Mouse (Mus musculus) heart, embryonic 12.5 days (tissue): Measurements from ENCODE around the gene Ntn1. TPM values are rescaled to one million over a fixed set of nuclear protein-coding genes. Genes with fewer than 3 reads are reported as not detected.

Experiments used
- ATAC-seq: fragments of 200-750 bp; cut with Nextera tagmentation; 2 replicates; pipeline ENCODE4 v1.8.0; 2017; ENCODE audit warnings: moderate TSS enrichment, moderate library complexity; ENCODE audit not compliant: insufficient number of reproducible peaks, low FRiP score
- H3K27ac ChIP-seq: fragments of 300-500 bp; sonication (generic); 2 replicates; pipeline ENCODE4 v1.5.1; 2016; ENCODE audit warnings: mild to moderate bottlenecking, moderate library complexity; ENCODE audit not compliant: poor library complexity, severe bottlenecking
- H3K27me3 ChIP-seq: fragments of 300-500 bp; sonication (generic); replicated peaks from 2 replicates; pipeline ENCODE4 v1.6.1; 2016; ENCODE audit warnings: mild to moderate bottlenecking, moderate library complexity
- H3K36me3 ChIP-seq: fragments of 300-500 bp; sonication (generic); 2 replicates; pipeline ENCODE4 v1.6.1; 2016; ENCODE audit warnings: mild to moderate bottlenecking, moderate library complexity
- H3K4me1 ChIP-seq: fragments of 300-500 bp; sonication (generic); replicated peaks from 2 replicates; pipeline ENCODE4 v1.6.1; 2016; ENCODE audit warnings: mild to moderate bottlenecking
- H3K4me2 ChIP-seq: fragments of 300-500 bp; sonication (generic); 2 replicates; pipeline ENCODE4 v1.6.1; 2016; ENCODE audit warnings: mild to moderate bottlenecking, moderate library complexity
- H3K4me3 ChIP-seq: fragments of 300-500 bp; sonication (generic); 2 replicates; pipeline ENCODE4 v1.5.1; 2016; ENCODE audit warnings: mild to moderate bottlenecking
- H3K9ac ChIP-seq: fragments of 300-500 bp; sonication (generic); 2 replicates; pipeline ENCODE4 v1.6.1; 2016; ENCODE audit warnings: mild to moderate bottlenecking, moderate library complexity
- H3K9me3 ChIP-seq: fragments of 300-500 bp; sonication (generic); replicated peaks from 2 replicates; pipeline ENCODE4 v1.6.1; 2016; ENCODE audit warnings: mild to moderate bottlenecking, moderate library complexity
- WGBS: fragments of 180-500 bp; shearing (Covaris S2); methylation state at CpG from one replicate; pipeline ENCODE4 v1.1.7; 2016; 5-methylcytosine and 5-hydroxymethylcytosine counted together
- polyA plus RNA-seq: library from polyadenylated mRNA; unstranded; fragments of >200 nt; fragmentation: Nextera tagmentation; extraction: Ambion mirVana; gene quantifications from 2 replicates; pipeline ENCODE4 v1.2.1, GENCODE M21; 2016

Gene Ntn1
- polyA plus RNA-seq, 1 experiment from 2014 or later: 38.6 TPM

DNA sequence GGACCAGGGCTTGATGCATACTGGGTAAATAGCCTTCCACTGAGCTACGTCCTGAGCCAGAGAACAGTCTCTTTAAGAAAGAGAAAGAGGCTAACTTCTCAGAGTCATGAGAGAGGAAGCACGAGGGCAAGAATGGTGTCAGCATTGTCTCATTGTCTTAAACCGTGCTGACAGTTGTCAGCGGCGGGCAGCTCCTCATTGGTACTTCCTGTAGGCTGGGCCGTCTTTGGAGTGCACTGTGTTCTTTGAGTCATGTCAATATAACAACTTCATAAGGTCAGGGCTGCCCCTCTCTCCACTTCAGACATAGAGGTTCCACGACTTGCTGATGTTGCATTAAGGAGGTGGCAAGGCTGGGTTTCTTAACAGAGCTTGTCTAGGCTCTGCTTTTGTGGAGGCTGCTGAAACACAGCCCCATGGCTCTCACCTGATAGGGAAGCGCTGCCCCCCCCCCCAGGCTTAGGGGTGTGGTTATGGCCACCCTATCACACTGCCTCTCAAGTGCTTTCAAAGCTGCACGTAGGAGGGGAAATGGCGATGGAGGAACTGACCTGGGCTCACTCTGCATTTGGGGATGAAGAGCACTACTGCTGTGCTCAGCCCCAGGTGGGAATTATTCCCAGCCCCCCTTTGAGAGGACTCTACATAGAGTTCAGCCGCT, 6.8 kb upstream of the Ntn1 start:
- WGBS: 39% methylated on average over 11 of the region's 11 CpGs
- H3K4me3 ChIP-seq: no peak overlapping the region
- H3K36me3 ChIP-seq: no peaks in the 10 kb centered on the region
- H3K4me2 ChIP-seq: no peak overlapping the region
- H3K27me3 ChIP-seq: peaks cover 29% of the 10 kb centered on the region
- no peaks in the 10 kb centered on the region for H3K9me3 ChIP-seq
- no peak for ATAC-seq
- H3K4me1 ChIP-seq: peaks cover 6% of the 10 kb centered on the region
- no peak overlapping the region for H3K9ac ChIP-seq
- H3K27ac ChIP-seq: no peak overlapping the region

GRCm38 (mm10) chr11:68405576-68405975, 5.0 kb upstream of the Ntn1 start:
- 77% methylated on average over 8 of the region's 8 CpGs for WGBS
- no peaks in the 10 kb centered on the region for H3K36me3 ChIP-seq
- H3K27ac ChIP-seq: no peak overlapping the region
- no peaks in the 10 kb centered on the region for H3K9me3 ChIP-seq
- ATAC-seq: no peak
- H3K4me1 ChIP-seq: peaks cover 9% of the 10 kb centered on the region
- H3K4me3 ChIP-seq: no peak overlapping the region
- H3K9ac ChIP-seq: no peak overlapping the region
- H3K27me3 ChIP-seq: peaks cover 46% of the 10 kb centered on the region
- no peak overlapping the region for H3K4me2 ChIP-seq

GRCm38 (mm10) chr11:68404185-68404584, 3.6 kb upstream of the Ntn1 start:
- Histone ChIP-seq H3K27ac (no peak overlapping the region), H3K4me1 (peaks cover 19% of the 10 kb centered on the region), H3K9me3 (no peaks in the 10 kb centered on the region), H3K27me3 (peaks cover 53% of the 10 kb centered on the region), H3K9ac (no peak overlapping the region), H3K4me2 (no peak overlapping the region), H3K36me3 (no peaks in the 10 kb centered on the region), H3K4me3 (no peak overlapping the region)
- WGBS: 39% methylated on average over 4 of the region's 4 CpGs
- no peak for ATAC-seq

DNA sequence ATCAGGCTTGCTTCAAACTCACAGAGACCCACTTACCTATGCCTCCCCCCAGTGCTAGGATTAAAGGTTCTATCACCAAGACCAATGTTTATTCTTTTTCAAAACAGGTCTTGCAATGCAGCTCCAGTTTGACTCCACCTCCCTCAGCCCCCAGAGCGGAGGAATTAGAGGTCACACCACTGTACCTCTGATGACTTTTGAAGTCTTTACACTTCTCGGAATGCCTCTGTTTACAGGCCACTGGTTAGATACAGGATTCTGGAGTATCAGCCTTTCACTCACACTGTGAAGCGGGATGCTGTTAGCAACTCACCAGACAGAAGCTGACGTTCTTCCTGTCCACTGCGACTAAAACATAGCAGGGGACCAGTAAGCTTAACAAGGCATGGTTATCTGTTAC, 805 bp upstream of the Ntn1 start:
- ATAC-seq: no peak
- H3K27me3 ChIP-seq: peaks cover 77% of the 10 kb centered on the region
- peaks cover 29% of the 10 kb centered on the region for H3K4me1 ChIP-seq
- H3K9ac ChIP-seq: no peak overlapping the region
- H3K4me3 ChIP-seq: no peak overlapping the region
- no peak overlapping the region for H3K4me2 ChIP-seq
- no peaks in the 10 kb centered on the region for H3K36me3 ChIP-seq
- WGBS: 18% methylated on average over 5 of the region's 5 CpGs
- no peak overlapping the region for H3K27ac ChIP-seq
- H3K9me3 ChIP-seq: no peaks in the 10 kb centered on the region

DNA sequence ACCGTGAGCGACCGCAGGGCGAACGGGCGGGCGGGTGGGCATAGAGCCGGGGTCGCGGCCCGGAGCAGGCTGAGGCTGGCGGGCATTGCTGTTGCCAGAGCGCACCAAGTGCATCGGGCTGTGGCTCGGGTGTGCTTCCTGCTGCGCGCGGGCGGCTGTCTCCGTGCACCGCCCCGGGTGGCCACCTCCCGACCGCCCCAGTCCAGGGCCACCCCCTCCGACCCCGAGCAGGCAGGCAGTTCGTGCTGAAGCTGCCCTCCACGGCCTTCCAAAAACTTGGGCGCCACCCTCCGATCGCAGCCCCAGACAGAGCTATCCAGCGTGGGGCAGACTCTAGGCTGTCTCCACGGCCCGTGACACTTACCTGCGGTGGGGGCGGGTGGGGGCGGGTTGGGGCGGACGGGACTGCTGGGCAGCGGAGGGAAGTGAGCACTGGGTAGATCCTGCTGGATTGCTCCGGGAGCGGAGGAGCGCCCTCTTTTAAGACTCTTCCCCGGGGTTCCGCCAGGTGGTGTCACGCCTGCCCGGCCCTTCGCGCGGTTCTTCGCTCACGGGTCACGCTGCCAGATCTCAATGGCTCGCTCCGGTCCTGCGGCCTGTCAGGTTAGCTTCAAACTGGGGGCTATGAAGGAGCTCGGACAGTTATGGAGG, 477 bp downstream of the Ntn1 start:
- Histone ChIP-seq H3K4me3 (peak overlapping the region; percentile 59), H3K27me3 (peaks cover 81% of the 10 kb centered on the region), H3K36me3 (no peaks in the 10 kb centered on the region), H3K4me1 (peaks cover 29% of the 10 kb centered on the region), H3K9ac (peak overlapping the region; percentile 69), H3K9me3 (no peaks in the 10 kb centered on the region), H3K4me2 (peak overlapping the region; percentile 95), H3K27ac (peak overlapping the region; percentile 61; the same call in 1 of the 2 replicates)
- peak; percentile 41 for ATAC-seq
- under 1% methylated on average over 56 of the region's 57 CpGs for WGBS

DNA sequence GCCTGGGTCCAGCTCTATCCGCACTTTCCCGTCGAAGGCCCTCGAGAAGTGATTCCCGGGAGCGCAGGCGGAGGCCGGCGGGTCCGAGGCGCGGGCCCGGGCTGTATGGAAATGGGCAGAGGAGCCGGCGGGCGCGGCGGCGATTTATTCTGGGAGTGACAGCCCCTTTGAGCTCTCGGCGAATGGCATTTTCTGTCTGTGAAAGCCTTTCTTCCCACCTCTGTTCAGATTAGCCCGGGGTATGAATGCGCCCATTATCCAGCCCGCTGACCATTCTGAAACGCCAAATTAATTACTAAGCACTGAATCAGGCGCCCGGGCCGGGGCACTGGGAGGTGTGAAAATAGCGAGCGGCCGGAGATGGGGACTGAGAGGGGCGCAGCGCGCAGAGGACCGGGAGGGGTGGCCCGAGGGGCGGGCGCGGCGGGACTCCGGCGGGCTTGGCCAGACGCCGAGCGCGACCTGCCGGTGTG, 1.0 kb downstream of the Ntn1 start:
- Histone ChIP-seq H3K27me3 (peaks cover 87% of the 10 kb centered on the region), H3K4me3 (peak overlapping the region; percentile 59), H3K4me2 (peak overlapping the region; percentile 95), H3K9me3 (no peaks in the 10 kb centered on the region), H3K36me3 (no peaks in the 10 kb centered on the region), H3K4me1 (peaks cover 29% of the 10 kb centered on the region), H3K27ac (peak overlapping the region; percentile 61; the same call in 1 of the 2 replicates), H3K9ac (peak overlapping the region; percentile 69)
- ATAC-seq: peak; percentile 54; the same call in 1 of the 2 replicates
- under 1% methylated on average over 47 of the region's 47 CpGs for WGBS

DNA sequence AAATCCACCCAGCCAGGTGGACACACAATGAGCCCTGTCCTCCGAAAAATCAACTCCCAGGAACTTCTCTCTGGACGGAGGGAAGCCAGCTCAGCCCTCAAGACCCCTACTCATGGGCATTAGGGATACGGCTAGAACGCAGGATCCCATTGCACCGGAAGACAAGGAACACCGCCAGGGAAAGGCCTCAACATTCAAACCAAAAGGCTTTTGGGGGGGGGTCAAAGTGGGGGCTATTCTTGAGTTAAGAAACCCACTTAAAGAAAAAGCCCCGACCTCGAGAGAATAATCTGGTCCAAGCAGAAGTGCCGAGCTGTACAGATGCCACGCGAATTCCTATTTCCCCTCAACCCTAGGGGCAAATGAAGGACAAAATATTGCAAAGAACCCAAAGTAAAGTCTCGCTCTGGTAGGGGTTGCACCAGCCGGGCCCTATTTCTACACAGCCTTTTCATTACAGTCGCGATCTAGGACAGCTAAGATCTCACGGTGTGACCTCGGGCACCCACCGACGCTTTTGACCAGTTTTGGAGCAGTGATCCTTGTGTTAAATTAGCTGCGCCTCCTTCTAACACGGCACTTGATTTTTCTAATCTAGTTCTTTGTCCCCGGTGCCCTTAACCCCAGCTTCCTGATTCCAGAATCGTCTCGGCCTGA, 1.6 kb downstream of the Ntn1 start:
- Histone ChIP-seq H3K36me3 (no peaks in the 10 kb centered on the region), H3K4me2 (peak overlapping the region; percentile 95), H3K4me3 (peak overlapping the region; percentile 59), H3K27me3 (peaks cover 92% of the 10 kb centered on the region), H3K4me1 (peaks cover 29% of the 10 kb centered on the region), H3K9ac (peak overlapping the region; percentile 69), H3K9me3 (no peaks in the 10 kb centered on the region), H3K27ac (peak overlapping the region; percentile 61; the same call in 1 of the 2 replicates)
- 10% methylated on average over 24 of the region's 24 CpGs for WGBS
- ATAC-seq: no peak

- peaks cover 40% of the 10 kb centered on the region for H3K4me1 ChIP-seq
- peaks cover 89% of the 10 kb centered on the region for H3K27me3 ChIP-seq
- no peak overlapping the region for H3K4me2 ChIP-seq
- no peak for ATAC-seq
- 67% methylated on average over 5 of the region's 5 CpGs for WGBS
- H3K36me3 ChIP-seq: no peaks in the 10 kb centered on the region
- H3K27ac ChIP-seq: no peak overlapping the region
- no peaks in the 10 kb centered on the region for H3K9me3 ChIP-seq
- no peak overlapping the region for H3K4me3 ChIP-seq
- H3K9ac ChIP-seq: no peak overlapping the region
Measured at GRCm38 (mm10) chr11:68395546-68395945, 5.1 kb downstream of the Ntn1 start.

- H3K9me3 ChIP-seq: no peaks in the 10 kb centered on the region
Measured at GRCm38 (mm10) chr11:68394749-68395148, 5.9 kb downstream of the Ntn1 start.

GRCm38 (mm10) chr11:68393897-68394490, 6.6 kb downstream of the Ntn1 start:
- H3K4me1 ChIP-seq: peaks cover 38% of the 10 kb centered on the region
- peaks cover 86% of the 10 kb centered on the region for H3K27me3 ChIP-seq
- H3K4me3 ChIP-seq: no peak overlapping the region
- ATAC-seq: no peak
- H3K9me3 ChIP-seq: no peaks in the 10 kb centered on the region
- H3K36me3 ChIP-seq: no peaks in the 10 kb centered on the region
- no peak overlapping the region for H3K27ac ChIP-seq
- no peak overlapping the region for H3K9ac ChIP-seq
- H3K4me2 ChIP-seq: no peak overlapping the region
- 38% methylated on average over 2 of the region's 2 CpGs for WGBS

More at GRCm38 (mm10) chr11:68394749-68395148, 5.9 kb downstream of the Ntn1 start:
- 54% methylated on average over 4 of the region's 4 CpGs for WGBS
- no peak overlapping the region for H3K4me3 ChIP-seq
- H3K9ac ChIP-seq: no peak overlapping the region
- peaks cover 37% of the 10 kb centered on the region for H3K4me1 ChIP-seq
- no peak for ATAC-seq
- H3K36me3 ChIP-seq: no peaks in the 10 kb centered on the region
- no peak overlapping the region for H3K27ac ChIP-seq
- H3K4me2 ChIP-seq: no peak overlapping the region
- peaks cover 85% of the 10 kb centered on the region for H3K27me3 ChIP-seq
